Mouse (Mus musculus): ENCODE measurements around the gene Ptprm. TPM values are rescaled to one million over a fixed set of nuclear protein-coding genes. Genes with fewer than 3 reads are reported as not detected.

Gene Ptprm
- total RNA-seq, 2 experiments from 2014 or later: 0.22 TPM; not detected in 1

DNA sequence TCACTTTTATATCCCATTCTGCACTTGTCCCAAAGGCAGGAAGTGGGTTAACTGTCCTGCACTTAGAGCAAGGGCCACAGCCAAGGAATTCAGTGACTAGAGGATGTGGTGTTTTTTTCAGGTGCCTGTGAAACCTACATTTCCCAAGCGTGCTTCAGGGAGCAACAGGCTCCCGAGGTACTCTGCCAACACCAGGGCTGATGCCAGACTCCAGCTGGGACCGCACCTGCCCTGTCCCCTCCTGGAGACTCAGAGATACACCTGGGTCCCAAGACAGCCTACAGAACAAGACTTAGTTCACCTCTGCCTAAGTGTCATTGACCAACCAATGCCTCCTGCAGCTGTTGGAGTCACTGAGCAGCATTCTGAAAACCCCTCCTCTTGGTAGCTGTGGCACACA, 264.6 kb downstream of the Ptprm start:
- ATAC-seq (ENCODE audit: poor library complexity, severe bottlenecking): no peak

DNA sequence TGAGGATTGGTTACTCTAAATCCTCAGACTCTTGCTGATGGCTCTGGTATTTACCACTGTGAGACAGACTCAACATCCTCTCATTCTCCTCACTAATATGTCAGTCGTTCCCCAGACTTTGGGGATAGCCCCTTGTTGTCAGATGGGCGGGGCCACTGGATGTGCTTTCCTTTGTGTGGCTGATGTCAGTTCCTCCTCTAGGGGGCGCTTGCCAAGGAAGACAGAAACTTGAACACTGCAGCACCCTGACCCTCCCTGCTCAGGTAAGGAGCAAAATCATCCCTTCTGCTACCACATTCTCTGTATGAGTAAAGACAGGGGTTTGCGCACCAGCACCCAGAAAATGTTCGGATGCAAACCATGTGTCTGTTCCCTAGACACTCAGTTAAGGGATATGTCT, 266.7 kb downstream of the Ptprm start:
- no peak for ATAC-seq (ENCODE audit: poor library complexity, severe bottlenecking)

DNA sequence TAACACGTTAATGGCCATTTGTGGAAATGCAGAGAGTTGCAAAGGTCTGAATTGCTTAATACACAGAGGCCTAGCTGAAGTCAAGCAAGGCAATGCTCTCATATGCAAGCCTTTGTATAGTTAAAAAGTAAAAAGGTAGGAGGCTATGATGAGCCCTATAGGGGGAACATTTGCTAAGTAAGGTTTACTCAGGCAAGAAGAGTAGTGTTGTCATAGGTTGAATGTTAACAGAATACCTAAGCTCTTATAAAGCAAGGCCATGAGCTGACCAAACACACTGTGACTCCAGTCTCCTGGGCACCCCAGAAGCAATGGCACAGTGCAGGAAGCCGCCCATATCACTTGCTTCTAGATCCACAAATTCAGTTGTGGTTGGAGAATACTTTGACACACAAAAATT, 267.4 kb downstream of the Ptprm start:
- no peak for ATAC-seq (ENCODE audit: poor library complexity, severe bottlenecking)

DNA sequence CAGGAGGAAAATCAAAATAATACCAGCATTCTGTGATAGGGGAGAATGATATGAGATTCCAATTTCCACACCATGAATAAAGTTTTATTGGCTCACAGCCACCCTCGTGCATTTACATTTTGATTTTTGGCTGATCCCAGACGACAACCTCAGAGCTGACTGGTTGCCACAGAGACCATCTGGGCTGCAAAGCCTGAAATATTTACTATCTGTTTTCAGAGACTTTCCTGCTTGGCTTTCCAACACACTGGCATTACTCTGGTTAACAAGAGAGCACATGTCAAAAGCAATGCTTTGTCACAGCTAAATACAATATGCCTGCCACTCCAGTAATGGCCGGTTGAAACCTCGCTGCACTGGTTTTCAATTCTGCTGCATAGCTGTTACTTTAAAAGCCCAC, 269.8 kb downstream of the Ptprm start:
- no peak for ATAC-seq (ENCODE audit: poor library complexity, severe bottlenecking)

DNA sequence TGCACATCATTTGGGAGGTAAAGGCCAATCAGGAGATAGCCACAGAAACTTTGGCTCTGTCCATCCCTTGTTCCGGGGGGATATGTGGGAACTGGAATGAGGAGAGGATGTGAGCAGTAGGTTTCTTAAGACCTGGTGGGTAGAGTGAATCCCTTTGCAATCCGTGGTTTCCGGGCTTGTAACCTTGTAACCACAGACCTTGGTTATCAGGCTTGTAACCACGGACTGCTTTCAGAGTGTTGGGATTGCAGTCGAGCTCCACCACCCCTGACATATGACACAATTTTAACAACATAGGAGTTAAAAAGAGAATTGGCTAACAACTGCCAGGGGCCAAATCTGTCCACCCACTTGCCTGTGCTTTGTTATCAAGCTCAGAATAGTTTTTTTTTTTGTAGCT, 270.2 kb downstream of the Ptprm start:
- peak; percentile 56 for ATAC-seq (ENCODE audit: poor library complexity, severe bottlenecking)

DNA sequence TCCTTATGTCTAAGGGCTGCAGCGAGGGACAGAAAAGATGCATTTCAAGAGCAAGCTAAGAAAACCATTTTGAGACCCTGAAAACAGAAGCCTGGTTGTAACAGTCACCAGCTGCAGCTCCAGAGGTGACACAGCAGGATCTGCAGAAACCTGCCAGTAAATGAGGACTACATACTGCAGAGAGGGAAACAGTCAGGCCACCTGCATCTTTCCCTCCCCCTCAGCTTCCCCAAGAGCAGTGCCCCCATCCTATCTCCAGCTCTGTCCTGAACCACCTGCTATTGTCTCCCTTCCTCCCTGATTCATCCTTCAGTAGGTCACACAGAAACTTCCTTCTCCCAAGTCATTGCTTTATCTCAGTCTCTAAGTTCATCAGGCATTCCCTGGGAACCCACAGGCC, 274.7 kb downstream of the Ptprm start:
- ATAC-seq (ENCODE audit: poor library complexity, severe bottlenecking): no peak

DNA sequence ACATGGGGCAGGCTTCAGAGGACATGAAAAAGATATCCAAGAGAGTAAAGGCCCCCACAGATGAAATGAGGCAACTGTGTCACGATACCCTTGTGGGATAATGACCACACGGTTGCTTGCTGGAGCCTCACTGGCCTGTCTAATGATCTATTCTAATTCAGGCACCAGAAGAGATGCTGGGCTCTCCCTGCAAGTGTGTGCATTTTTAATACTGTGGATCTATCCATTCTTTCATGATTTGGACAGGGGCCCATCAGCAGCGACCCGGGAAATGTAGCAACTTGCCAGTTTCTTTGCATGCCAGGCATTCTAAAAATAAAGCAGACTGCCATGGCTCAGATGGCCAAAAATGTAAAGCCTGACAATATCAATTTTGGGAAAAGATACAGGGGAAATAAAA, 280.7 kb downstream of the Ptprm start:
- ATAC-seq (ENCODE audit: poor library complexity, severe bottlenecking): no peak

DNA sequence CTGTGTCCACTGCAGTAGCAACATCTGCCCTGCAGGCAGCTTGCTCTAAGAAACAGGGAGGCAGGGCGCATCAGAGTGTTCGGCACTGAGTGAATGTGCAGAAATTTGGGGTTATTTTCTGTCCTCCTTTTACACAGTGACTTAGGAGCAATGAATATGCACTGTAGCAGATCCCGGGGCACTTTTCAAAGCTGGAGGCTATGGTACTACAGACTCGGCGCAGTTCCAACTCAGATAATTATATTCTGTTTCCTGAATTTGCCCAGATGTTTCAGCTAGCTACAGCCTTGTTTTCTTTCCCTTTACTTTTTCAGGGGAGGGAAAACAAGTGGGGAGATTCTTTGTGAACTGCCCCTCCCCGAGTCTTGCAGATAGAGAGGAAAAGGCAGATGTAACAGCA, 281.1 kb downstream of the Ptprm start:
- no peak for ATAC-seq (ENCODE audit: poor library complexity, severe bottlenecking)

DNA sequence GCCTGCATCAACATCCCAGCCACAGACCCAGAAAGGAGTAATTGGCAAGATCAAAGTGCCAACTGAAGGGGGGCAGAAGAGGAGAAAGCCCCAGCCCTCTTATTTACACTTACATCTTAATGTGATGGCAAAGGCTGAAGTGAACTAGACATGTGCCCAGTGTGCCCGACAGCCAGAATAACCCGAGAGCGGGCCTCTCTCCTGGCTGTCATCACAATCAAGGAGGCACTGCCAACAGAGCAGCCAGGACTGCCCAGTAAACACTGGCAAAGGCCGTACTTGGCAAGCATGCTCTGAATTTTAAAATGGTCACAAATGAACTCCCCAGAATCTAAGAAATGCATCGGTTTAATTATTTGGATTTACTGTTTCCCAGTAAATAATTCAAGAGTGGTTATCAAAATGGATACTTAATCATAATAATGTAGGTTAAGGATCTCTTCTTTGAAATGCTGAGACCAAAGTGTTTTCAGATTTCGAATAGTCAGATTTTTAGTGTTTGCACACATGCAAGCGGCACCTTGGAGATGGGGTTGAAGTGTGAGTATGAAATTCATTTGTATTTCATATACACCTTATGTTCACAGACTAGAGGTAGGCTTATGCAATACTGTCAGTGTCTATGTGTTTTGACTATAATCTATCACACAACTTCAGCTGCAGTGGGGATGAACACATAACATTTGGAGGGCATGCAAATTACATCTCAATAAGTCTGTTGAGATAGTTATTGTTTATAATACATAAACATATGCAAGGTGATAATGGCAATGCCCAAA, 282.8 kb downstream of the Ptprm start:
- ATAC-seq (ENCODE audit: poor library complexity, severe bottlenecking): no peak

DNA sequence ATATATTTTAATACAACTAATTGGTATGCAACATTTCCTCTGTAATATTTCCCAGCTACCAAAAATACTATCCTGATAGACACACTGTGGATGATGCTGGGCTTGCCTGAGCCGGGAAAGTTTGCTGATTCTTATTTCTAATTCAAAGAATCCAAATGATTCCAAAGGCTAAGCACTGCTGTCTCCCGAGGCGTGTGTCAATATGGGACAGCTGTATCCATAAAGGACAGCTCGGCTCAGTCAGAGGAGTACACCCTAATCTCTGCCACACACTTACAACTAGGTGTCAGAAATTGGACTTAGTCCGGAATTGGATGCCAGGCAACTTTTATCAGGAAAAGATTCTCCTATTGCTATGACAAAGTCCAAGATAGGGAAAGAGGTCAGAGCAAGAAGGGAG, 290.6 kb downstream of the Ptprm start:
- ATAC-seq (ENCODE audit: poor library complexity, severe bottlenecking): no peak

DNA sequence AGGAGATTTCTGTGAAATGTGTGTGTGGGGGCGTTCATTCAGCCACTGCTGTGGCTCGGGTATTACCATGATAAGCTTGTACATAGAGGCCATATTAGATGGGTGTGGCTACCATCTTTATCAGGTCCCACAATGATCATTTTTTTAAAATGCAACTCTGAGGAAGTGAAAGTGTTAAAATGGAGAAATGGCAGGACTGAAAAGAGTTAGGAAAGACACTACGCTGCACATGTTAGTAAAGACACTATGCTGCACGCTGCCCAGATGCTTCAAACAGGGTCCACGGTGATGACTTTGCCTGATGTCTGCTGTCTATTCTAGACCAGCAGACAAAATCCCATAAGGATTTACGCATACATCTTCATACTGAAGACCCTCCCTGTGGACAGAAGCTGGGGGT, 298.6 kb downstream of the Ptprm start:
- peak; percentile 83 for ATAC-seq (ENCODE audit: poor library complexity, severe bottlenecking)

DNA sequence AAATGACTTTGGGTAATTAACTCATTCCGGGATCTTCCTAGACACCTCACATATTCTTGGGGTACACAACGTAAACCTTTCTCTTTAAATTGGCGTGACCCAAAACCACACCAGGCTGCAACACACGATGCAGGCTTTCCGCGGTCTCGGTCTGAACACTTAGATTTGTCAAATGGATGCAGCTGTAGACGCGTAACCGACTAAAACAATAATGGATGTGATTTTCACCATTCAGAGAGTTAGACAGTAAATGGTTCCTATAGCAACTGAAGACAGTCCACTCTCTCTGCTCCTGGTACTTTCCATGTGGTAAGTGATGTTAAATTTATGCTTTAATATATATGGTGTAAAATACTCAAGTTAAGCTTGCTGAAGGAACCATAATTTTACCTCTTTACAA, 300.1 kb downstream of the Ptprm start:
- ATAC-seq (ENCODE audit: poor library complexity, severe bottlenecking): no peak

DNA sequence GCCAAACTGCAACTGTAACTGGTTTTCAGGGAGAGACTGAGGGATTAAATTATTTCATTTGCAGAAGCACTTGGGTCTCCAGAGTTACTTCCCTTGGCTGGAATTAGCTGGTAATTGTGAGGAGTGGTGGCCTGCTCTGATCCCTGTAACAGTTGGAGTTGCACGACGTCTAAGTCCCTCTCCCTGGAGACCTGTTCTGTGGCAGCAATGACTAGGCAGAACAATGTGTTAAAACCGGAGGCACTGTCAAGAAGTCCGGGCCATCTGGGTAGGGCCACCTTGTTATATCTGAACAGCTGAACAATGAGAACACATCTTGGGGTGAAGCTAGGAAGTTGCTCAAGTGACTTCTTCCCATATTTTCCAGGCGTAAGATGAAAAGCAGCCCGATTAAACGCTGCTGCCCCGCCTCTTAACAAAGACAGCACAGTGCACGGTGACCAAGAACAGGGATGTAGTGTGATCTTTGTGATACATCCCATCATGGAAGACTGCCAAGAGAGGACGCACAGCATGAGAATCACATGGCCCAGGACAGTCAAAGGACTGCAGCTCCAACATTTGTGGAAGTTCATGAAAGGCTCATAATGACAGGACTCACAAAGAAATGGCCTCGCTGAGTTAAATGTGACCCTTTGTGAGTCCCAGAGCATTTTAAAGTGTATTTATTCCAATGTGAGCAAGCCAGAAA, 301.5 kb downstream of the Ptprm start:
- ATAC-seq (ENCODE audit: poor library complexity, severe bottlenecking): no peak

DNA sequence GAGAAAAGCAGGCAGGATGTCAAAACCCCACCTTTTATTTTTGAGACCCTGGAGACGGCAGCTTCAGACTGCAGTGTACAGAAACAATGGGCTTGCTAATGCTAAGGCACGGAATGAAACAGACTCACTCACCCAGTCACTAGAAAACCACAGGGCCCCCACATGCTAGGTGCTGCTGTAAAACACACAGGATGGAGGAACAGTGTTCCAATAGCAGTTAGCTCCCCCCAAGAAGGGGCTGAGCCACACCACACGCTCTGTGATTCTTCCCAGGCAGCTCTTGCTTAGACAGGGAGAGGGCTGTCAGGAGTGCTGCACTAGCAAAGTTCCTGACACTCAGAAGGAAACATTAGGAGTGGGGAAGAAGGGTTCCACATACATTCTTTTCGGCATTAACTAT, 306.6 kb downstream of the Ptprm start:
- ATAC-seq (ENCODE audit: poor library complexity, severe bottlenecking): no peak

DNA sequence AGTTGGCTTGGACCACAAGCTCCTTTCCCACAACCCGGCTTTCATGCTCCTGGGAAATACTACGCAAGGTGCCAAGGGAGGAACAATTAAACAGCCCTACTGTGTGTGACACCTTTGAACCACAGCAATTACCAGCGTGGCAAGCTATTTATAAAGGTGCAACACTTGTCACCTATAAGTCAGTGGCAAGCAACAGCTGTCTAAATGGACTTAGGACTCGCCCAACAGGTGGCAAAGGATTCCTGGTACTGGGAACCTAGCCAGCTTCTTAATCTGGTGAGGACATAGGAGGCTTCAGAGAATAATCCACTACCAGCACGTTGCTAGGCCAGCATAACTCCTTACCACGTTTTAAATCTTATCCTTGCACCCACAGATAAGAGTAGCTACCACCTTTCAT, 315.7 kb downstream of the Ptprm start:
- no peak for ATAC-seq (ENCODE audit: poor library complexity, severe bottlenecking)

DNA sequence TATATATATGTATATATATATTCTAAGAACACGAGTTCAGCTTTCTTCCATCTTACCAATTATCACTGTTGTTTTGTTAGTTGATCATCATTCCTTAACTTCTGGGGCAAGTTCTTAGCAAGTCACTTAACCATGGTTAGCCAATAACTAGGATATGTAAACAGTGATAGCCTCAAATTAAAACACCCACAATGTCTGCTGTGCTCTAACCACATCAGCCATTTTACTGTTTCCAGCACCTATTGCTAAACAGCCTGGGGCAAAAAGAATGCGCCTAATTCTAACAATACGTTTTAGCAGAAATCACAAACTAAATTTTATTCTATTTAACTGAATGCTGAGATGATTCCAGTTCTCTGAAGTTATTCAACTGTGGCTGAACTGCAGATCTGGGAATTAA, 320.7 kb downstream of the Ptprm start:
- ATAC-seq (ENCODE audit: poor library complexity, severe bottlenecking): no peak

DNA sequence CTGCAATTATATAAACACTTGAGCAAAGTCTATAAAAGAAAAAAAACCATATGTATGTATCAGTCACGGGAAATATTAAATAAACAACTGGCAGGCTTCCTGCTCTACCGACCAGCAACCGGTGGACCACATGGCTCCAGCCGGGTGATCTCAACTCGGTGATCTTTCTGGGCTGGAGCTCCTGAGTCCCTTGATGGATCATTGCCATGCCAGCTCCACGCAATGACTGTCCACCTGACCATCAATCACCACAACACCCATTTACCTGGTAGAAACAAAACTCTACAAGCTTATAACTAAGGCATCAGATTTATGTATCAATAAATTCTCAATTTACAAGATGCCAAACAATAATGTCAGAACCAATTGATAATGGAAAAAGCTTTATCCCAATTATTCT, 322.2 kb downstream of the Ptprm start:
- ATAC-seq (ENCODE audit: poor library complexity, severe bottlenecking): no peak

DNA sequence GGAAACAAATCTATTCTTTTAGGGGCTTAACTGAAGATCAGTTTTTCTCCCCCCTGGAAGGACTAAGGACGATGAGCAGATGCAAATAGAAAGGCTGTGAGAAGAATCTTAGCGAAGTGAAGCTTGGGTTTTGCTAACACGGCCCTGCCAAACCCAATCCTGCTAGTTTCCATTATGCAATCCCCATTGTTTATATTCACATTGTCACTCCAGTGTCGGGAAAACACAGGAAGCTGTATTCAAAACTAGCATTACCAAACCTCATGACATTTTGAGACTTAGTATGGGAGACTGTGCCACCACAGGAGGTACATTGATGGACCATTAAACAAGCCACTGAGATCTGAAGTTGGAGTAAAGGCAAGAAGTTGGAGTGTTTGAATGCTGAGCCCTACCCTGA, 322.9 kb downstream of the Ptprm start:
- no peak for ATAC-seq (ENCODE audit: poor library complexity, severe bottlenecking)

DNA sequence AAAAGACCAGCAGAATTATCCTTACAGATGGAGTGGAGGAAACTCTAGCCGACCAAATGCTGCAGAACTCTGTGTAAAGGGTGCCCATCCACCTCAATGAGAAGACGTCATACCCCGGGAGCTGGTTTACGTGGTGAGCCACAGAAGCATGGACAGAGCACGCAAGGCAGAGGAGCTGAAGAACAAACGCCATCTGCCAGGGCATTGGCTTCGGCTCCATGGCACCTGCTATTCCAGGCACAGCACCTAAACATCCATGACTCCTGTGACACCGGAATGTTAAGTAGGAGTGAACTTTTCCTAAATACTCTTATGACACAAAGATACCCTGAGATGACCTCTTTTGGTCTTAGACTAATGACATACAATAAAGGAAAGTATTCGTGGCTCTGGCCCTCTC, 327.0 kb downstream of the Ptprm start:
- no peak for ATAC-seq (ENCODE audit: poor library complexity, severe bottlenecking)

DNA sequence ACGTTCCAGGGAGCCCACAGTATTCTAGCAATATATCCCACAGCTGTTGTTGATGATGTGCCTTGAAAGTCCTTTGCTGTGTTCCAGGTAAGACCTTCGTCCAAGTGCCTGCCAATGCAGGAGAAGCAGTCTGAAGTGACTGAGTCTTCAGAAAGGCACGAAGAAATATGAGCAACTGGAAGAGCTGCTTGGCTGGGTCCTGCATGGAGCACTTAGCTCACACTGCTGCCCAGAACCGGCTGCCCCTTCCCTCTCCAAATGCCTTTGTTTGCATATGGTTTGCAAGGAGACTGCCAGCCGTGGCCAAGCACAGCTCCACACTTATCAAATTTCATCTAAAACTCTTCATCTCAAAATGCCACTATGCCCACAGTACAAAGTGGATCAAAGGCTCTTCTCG, 337.8 kb downstream of the Ptprm start:
- ATAC-seq (ENCODE audit: poor library complexity, severe bottlenecking): no peak

DNA sequence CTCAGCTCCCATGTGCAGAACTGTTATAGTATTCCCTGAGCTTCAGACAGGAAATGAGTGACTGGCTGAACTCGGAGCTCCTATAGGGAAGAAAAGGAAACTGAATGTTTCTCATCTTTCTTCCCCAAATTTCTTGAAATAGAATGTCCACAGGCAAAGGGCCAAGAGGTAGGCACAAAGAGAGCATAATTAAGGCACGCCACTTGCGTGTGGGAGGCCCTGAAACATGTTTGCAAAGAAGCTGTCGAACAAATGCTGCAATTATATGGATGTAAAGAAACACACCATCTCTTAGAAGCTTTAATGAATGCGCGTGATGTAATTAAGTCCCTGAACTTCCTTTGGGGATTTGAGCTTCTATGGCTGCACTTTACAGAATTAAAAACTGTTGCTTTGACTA, 341.0 kb downstream of the Ptprm start:
- ATAC-seq (ENCODE audit: poor library complexity, severe bottlenecking): no peak

DNA sequence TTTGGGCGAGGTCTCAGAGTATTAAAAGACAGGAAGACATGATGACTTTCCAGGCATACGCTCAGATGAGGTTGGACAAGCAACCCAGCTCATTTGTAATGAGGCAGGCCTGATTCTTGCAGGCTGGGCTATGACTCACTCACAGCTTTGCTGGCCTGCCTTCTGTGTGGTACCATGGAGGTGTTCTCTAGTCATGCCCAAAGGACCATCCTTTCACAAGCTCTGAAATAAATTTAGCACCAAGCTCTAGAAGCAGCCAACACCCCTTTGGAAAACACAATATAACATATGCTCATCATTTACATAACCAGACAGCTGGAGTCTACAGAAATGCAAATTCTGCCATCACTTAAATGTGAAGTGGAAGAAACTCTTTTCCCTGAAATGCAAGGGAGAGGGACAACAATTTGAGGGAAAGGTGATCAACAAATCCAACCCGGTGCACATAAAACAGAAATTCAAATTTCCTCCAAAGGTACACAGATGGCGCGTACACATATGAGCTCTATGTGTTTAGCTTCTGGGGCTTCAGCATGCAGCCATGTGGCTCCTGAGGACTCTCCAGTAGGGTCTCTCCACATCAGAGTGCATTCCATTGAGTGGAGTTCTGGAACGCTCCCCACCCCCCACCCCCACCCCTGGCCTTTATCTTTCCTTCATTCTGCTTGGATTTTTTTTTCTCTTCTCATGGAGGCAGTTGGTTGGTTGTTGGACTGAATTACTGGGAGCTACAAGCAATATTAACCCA, 342.2 kb downstream of the Ptprm start:
- ATAC-seq (ENCODE audit: poor library complexity, severe bottlenecking): no peak
